Mouse (Mus musculus) limb, embryonic 12.5 days (tissue): ENCODE measurements around the gene Ccno. TPM values are rescaled to one million over a fixed set of nuclear protein-coding genes. Genes with fewer than 3 reads are reported as not detected.
"Not testable (repeated sequence)": the region's sequence is repeated elsewhere in the genome, so short reads cannot be mapped to it uniquely, and the experiment has no call there.

Experiments used
- ATAC-seq: fragments of 200-750 bp; cut with Nextera tagmentation; 2 replicates; pipeline ENCODE4 v1.8.0; 2017; ENCODE audit warnings: low read depth, moderate TSS enrichment; ENCODE audit not compliant: insufficient number of reproducible peaks, insufficient read depth, low FRiP score, low TSS enrichment
- H3K27ac ChIP-seq: fragments of 300-500 bp; sonication (generic); 2 replicates; pipeline ENCODE4 v1.5.1; 2016; ENCODE audit warnings: mild to moderate bottlenecking, moderate library complexity
- H3K27me3 ChIP-seq: fragments of 300-500 bp; sonication (generic); 2 replicates; pipeline ENCODE4 v1.6.1; 2016; ENCODE audit warnings: mild to moderate bottlenecking, moderate library complexity
- H3K36me3 ChIP-seq: fragments of 300-500 bp; sonication (generic); 2 replicates; pipeline ENCODE4 v1.6.1; 2016; ENCODE audit warnings: mild to moderate bottlenecking, moderate library complexity
- H3K4me1 ChIP-seq: fragments of 300-500 bp; sonication (generic); replicated peaks from 2 replicates; pipeline ENCODE4 v1.6.1; 2016
- H3K4me2 ChIP-seq: fragments of 300-500 bp; sonication (generic); 2 replicates; pipeline ENCODE4 v1.6.1; 2016; ENCODE audit warnings: mild to moderate bottlenecking, moderate library complexity
- H3K4me3 ChIP-seq: fragments of 300-500 bp; sonication (generic); replicated peaks from 2 replicates; pipeline ENCODE4 v1.5.1; 2016; ENCODE audit warnings: mild to moderate bottlenecking
- H3K9ac ChIP-seq: fragments of 300-500 bp; sonication (generic); replicated peaks from 2 replicates; pipeline ENCODE4 v1.6.1; 2016; ENCODE audit warnings: mild to moderate bottlenecking, moderate library complexity
- H3K9me3 ChIP-seq: fragments of 300-500 bp; sonication (generic); 2 replicates; pipeline ENCODE4 v1.6.1; 2016; ENCODE audit warnings: mild to moderate bottlenecking, moderate library complexity
- WGBS: fragments of 180-500 bp; shearing (Covaris S2); methylation state at CpG from one replicate; pipeline ENCODE4 v1.1.7; 2016; 5-methylcytosine and 5-hydroxymethylcytosine counted together
- polyA plus RNA-seq: library from polyadenylated mRNA; unstranded; fragments of >200 nt; fragmentation: Nextera tagmentation; extraction: Ambion mirVana; gene quantifications from 2 replicates; pipeline ENCODE4 v1.2.1, GENCODE M21; 2016

Ccno gene
- polyA plus RNA-seq, 1 experiment from 2014 or later, result 0.21 TPM

DNA sequence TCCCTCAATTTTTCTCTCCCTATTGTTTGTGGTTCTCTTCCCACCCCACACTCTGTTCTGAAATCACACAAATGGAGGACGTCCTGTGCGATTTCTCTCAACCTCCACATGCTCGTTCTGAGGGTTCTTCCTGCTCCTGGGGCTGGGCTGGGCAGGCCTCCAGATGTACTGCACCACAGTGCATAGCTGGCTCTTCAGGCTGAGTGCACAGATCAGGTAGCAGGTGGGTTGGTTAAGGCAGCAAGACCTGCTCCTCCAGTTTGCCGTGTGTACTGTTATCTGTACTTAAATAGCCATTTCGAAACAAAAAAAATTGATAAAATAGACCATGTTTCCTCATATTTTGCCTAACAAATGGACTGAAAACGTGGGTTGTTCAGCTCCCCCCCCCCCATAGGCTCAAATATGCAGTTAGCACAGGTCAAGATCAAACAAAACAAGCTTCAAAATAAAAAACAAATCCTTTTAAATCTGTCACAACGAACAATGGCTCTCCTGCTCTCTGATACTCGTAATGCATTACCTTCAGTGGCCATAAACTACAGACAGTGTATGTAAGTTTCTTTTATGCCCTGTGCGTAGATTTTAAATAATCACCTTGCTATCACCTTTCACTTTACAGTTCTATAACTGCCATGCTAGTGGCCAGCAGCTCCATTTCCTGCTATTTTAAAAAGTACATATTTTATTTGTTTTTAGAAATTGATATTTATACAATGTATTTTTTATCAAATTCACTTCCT, 13.1 kb downstream of the Ccno start:
- H3K4me2 ChIP-seq, result no peak overlapping the region
- no peak overlapping the region for H3K27ac ChIP-seq
- no peak overlapping the region for H3K9ac ChIP-seq
- WGBS, result 61% methylated on average over 9 of the region's 9 CpGs
- H3K4me3 ChIP-seq, result no peak overlapping the region
- H3K36me3 ChIP-seq, result no peaks in the 10 kb centered on the region
- H3K27me3 ChIP-seq, result peaks cover 59% of the 10 kb centered on the region
- ATAC-seq, result no peak
- no peaks in the 10 kb centered on the region for H3K9me3 ChIP-seq
- peaks cover 8% of the 10 kb centered on the region; the same call in 1 of the 2 replicates for H3K4me1 ChIP-seq

DNA sequence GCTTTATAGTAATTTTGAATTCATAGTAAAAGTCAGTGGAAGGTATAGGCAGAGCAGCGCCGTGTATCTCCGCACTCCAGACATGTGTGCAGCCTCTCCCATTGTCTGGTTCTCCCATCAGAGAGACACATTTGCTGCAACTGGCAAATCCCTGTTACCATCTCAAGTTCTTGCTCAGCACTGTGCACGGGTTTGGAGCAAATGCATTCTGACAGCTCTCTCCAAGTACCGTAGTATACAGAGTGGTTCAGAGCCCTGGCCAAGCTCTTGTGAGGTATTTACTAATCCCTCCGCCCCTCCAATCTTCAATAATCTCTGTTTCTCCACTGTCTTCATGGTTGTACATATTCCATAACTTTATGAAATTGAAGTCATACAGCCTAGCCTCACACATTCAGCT, 25.1 kb downstream of the Ccno start:
- no peak for ATAC-seq
- no peaks in the 10 kb centered on the region for H3K27me3 ChIP-seq
- H3K4me2 ChIP-seq, result no peak overlapping the region
- 77% methylated on average over 6 of the region's 6 CpGs for WGBS
- H3K9me3 ChIP-seq, result no peaks in the 10 kb centered on the region
- H3K9ac ChIP-seq, result no peak overlapping the region
- H3K4me1 ChIP-seq, result no peaks in the 10 kb centered on the region
- no peak overlapping the region for H3K4me3 ChIP-seq
- no peak overlapping the region for H3K27ac ChIP-seq
- no peaks in the 10 kb centered on the region for H3K36me3 ChIP-seq

DNA sequence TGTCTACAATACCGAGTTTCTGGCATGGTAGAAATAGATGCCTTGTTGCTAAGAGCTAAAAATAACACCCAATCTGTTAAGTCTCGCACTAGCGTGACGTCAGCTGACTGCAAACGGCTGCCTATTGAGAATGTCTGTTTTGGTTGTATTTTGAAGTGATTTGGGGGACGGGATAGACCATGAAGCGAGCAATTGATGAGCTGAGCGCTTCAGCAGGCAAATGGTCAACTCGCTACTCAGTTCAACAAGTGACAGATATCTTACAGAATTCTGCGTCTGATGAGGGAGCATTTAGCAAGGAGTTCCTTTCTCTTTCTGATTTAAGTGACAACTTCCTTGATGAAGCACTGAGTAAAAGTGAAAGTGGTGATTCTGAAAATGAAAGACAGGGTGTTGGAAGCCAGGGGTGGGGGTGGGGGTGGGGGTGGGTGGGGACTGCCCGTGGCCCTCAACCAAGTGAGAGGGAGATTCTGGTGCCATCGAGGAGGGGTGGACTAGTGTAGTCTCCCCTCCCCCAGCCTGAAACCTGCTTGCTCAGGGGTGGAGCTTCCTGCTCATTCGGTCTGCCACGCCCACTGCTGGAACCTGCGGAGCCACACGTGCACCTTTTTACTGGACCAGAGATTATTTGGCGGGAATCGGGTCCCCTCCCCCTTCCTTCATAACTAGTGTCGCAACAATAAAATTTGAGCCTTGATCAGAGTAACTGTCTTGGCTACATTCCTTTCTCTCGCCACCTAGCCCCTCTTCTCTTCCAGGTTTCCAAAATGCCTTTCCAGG, 25.8 kb downstream of the Ccno start:
- not testable (repeated sequence) for H3K9me3 ChIP-seq, H3K4me1 ChIP-seq, ATAC-seq, H3K9ac ChIP-seq, H3K27ac ChIP-seq, H3K27me3 ChIP-seq, H3K36me3 ChIP-seq
- WGBS, result 52% methylated on average over 19 of the region's 20 CpGs
- Histone ChIP-seq H3K4me2 (peak overlapping the region; percentile 35), H3K4me3 (0 out of 2 replicates have a peak overlapping the region, but pooled peaks have one; percentile 18)

DNA sequence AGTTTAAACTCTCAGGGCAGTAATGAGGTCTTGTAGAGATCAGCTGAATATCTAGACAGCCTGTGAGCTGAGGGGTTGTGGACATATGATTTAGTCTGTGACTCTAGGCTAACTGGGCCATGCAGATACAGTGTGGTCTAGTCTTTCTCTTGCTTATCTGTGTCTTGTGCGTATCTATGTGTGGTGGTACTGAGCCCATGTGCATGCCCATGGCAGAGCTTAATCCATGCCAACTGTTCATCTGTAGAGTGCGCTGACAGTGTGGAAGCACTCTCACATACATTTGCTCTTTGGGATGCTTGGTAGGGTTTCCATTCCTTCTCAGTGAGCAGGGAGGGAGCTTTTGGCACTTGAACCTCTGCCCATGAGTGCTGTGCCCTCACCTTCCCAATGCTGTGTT, 33.9 kb downstream of the Ccno start:
- no peak overlapping the region for H3K4me2 ChIP-seq
- 88% methylated on average over 2 of the region's 2 CpGs for WGBS
- H3K4me3 ChIP-seq, result no peak overlapping the region
- H3K27me3 ChIP-seq, result peaks cover 3% of the 10 kb centered on the region; the same call in 1 of the 2 replicates
- no peak overlapping the region for H3K27ac ChIP-seq
- H3K36me3 ChIP-seq, result no peaks in the 10 kb centered on the region
- 0 out of 2 replicates have a peak, but pooled peaks cover 6% of the 10 kb centered on the region for H3K4me1 ChIP-seq
- no peaks in the 10 kb centered on the region for H3K9me3 ChIP-seq
- ATAC-seq, result no peak
- H3K9ac ChIP-seq, result no peak overlapping the region

DNA sequence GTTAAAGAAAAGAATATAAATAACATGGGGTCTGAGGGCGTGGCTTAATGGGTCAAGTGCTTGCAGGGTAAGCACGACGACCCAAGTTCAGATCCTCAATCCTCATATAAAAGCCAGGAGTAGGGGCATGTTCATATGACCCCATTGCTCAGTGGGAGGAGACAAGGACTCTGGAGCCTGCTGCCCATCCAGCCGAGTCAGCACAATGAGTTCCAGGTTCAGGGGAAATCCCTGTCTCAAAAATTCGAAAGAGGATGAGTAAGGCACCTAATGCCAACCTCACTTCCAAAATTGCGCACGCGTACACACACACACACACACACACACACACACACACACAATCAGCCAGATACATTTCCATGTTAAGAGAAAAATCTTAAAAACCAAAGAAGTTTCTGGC, 34.9 kb downstream of the Ccno start:
- 69% methylated on average over 8 of the region's 8 CpGs for WGBS

DNA sequence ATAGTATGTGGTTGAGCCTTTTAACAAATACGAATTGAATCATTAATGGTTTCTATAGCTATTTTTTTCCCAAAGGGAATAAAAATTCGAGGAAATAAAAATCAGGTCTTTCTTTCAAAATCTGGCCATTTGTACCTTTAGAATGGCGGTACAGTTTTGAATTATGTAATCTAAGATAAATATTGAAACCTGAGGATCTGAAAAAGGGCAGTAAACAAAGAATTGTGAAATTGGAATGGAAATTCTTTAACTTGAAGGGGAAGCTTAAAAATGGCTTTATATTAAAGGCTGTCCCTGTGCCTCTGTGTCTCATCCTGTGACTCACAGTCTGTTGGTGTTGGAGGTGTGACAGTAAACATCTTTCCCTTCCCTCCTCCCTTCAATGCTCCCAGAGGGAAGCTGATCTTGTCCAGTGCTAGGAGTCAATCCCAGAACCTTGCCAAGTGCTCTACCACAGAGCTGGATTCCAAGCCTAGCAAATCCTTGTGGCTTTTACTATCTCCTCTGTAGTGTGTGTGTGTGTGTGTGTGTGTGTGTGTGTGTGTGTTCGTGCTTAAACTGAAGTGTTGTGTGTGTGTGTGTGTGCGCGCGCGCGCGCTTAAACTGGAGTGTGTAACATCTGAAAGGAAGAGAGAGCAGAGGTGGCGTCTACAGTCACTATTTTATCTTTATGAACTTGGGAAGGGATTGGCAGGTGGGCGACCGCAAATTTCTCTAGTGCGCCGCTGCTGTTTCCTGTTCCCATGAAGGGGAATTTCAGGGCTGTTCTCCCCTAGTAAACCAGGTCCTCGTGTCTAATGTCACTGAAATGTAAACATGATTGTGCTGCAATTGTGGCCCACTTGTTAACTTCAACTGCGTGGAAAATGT, 35.9 kb downstream of the Ccno start:
- Histone ChIP-seq H3K4me2 (no peak overlapping the region), H3K4me3 (no peak overlapping the region), H3K9ac (no peak overlapping the region), H3K27ac (no peak overlapping the region), H3K36me3 (no peaks in the 10 kb centered on the region), H3K9me3 (no peaks in the 10 kb centered on the region), H3K27me3 (peaks cover 5% of the 10 kb centered on the region; the same call in 1 of the 2 replicates), H3K4me1 (0 out of 2 replicates have a peak, but pooled peaks cover 6% of the 10 kb centered on the region)
- 68% methylated on average over 17 of the region's 17 CpGs for WGBS
- ATAC-seq, result no peak

More for the DNA sequence above, 34.9 kb downstream of the Ccno start:
- no peaks in the 10 kb centered on the region for H3K36me3 ChIP-seq
- H3K9ac ChIP-seq, result no peak overlapping the region
- no peak overlapping the region for H3K4me3 ChIP-seq
- no peak overlapping the region for H3K4me2 ChIP-seq
- 0 out of 2 replicates have a peak, but pooled peaks cover 6% of the 10 kb centered on the region for H3K4me1 ChIP-seq
- no peak for ATAC-seq
- peaks cover 3% of the 10 kb centered on the region; the same call in 1 of the 2 replicates for H3K27me3 ChIP-seq
- H3K27ac ChIP-seq, result no peak overlapping the region
- no peaks in the 10 kb centered on the region for H3K9me3 ChIP-seq

DNA sequence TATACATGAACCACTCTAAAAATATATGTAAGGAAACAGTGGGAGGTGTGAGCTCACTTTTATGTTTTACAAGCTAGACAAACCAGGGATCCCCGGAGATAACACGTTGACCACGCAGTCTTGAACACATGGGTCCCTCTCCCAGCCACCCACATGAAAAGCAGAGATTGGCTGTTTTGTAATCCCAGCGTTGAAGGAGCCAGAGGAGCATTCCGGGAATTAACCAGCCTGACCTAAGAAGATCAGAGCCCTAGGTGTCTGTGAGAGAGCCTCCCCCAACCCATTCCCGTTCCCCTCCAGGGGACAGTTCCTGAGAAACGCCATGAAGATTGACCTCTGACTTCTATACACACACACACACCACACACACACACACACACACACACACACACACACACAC, 43.7 kb downstream of the Ccno start:
- Histone ChIP-seq H3K4me1 (peaks cover 17% of the 10 kb centered on the region), H3K4me2 (peak overlapping the region; percentile 88), H3K36me3 (no peaks in the 10 kb centered on the region), H3K4me3 (peak overlapping the region; percentile 57), H3K9ac (peak overlapping the region; percentile 65; the same call in 1 of the 2 replicates), H3K27ac (no peak overlapping the region), H3K27me3 (peaks cover 44% of the 10 kb centered on the region), H3K9me3 (no peaks in the 10 kb centered on the region)
- WGBS, result 1% methylated on average over 7 of the region's 7 CpGs
- ATAC-seq, result no peak

DNA sequence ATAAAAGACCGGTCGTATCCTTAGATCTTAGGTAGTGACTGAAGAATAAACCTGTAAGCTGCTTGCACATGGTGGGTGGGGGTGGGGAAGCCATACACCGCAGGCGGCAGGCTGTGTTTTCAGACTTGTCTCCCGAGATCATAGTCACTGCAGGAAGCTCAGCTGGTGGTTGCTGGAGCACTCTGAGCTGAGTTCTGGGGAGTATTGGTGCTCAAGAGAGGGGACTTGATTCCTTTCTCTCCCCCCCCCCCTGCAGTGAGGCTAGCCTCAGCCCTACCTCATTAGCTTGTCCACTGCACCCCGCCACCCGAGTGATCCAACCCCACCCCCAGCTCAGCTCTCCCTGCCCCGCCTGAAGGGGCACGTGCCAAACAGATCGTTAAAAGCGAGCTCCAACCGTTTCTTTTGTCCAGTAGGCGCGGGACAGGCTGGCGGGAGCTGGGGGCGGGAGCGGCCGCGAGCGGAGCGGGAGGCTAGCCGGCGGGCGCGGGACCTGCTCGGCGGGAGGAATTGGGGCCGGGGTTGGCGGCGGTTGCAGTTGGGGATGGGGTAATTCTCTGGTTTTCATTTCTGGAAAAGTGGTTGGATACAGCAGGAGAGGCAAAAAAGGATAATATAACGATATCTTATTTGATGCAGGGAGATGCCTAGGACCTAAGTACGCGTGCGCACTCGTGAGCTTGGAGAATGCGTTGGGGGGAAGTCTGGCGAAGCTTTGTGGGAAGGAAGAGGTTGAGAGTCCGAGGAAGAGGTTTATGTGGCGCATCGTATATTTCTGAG, 44.4 kb downstream of the Ccno start:
- Histone ChIP-seq H3K4me3 (peak overlapping the region; percentile 57), H3K27me3 (peaks cover 44% of the 10 kb centered on the region), H3K27ac (no peak overlapping the region), H3K4me1 (peaks cover 17% of the 10 kb centered on the region), H3K9ac (peak overlapping the region; percentile 65; the same call in 1 of the 2 replicates), H3K36me3 (no peaks in the 10 kb centered on the region), H3K9me3 (no peaks in the 10 kb centered on the region), H3K4me2 (peak overlapping the region; percentile 88)
- WGBS, result under 1% methylated on average over 40 of the region's 40 CpGs
- peak; percentile 56; the same call in 1 of the 2 replicates for ATAC-seq

DNA sequence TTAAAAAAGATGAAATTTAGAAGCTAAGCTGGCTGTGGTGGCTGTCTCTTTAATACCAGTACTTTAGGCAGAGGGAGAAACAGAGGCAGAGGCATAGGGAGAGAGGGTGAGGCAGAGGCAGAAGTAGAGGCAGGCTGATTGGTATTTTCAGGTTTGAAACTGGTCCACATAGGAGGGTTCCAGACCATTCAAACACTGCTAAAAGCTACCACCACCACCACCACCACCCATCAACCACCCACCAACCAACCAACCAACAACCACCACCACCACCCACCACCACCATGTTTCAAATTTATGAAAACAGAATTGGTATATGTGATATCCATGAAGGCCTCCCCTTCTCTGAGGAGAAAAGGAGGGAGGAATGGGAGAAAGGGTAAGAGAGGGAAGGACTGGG, 45.2 kb downstream of the Ccno start:
- peaks cover 49% of the 10 kb centered on the region for H3K27me3 ChIP-seq
- H3K27ac ChIP-seq, result no peak overlapping the region
- no peak overlapping the region for H3K4me3 ChIP-seq
- no peaks in the 10 kb centered on the region for H3K36me3 ChIP-seq
- no peak for ATAC-seq
- no peaks in the 10 kb centered on the region for H3K9me3 ChIP-seq
- H3K9ac ChIP-seq, result no peak overlapping the region
- H3K4me2 ChIP-seq, result no peak overlapping the region
- peaks cover 17% of the 10 kb centered on the region for H3K4me1 ChIP-seq

DNA sequence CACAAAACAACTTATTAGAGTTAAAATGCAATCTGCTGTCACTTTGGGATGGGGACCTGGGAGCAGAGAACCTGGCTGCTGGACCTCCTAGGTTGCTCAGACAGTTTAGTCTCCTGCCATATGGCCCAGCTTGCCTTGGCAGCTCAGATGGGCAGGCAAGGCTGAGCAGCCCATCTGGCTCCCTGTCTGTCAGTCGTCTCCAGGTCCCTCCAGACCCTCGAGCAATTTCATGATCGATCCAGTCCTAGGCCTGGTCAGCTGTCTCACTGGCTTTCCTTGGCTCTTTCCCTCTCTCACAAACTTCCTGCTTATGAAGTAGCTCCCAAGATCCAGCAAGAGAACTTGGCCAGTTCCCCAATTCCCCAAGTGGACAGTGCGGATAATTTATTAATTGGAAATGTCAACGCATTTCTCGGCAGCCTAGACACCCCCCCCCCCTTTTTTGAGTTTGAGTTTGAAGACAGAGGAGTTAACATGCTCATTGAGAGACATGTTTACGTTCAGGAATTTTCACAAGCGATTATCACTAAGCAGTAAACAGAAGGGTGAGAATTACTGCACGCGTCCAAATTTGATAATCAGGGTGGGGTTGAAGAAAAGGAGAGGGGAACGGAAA, 46.8 kb downstream of the Ccno start:
- peak overlapping the region; percentile 56; the same call in 1 of the 2 replicates for H3K9ac ChIP-seq
- peaks cover 17% of the 10 kb centered on the region for H3K4me1 ChIP-seq
- no peaks in the 10 kb centered on the region for H3K9me3 ChIP-seq
- peak overlapping the region; percentile 57 for H3K4me3 ChIP-seq
- H3K27ac ChIP-seq, result no peak overlapping the region
- ATAC-seq, result no peak
- H3K4me2 ChIP-seq, result peak overlapping the region; percentile 98
- WGBS, result 1% methylated on average over 11 of the region's 11 CpGs
- H3K36me3 ChIP-seq, result no peaks in the 10 kb centered on the region
- H3K27me3 ChIP-seq, result peaks cover 43% of the 10 kb centered on the region
